Mouse (Mus musculus) right cerebral cortex, postnatal 36 days (tissue): ENCODE results near the gene Tap2.

Source experiments
- DNase-seq, 2 experiments: peaks; one replicate each; pipeline ENCODE4 v3.0.0; 2022; ENCODE audit warnings: low spot score in 2 of 2, mixed read lengths in 1 of 2

The Tap2 gene

DNA sequence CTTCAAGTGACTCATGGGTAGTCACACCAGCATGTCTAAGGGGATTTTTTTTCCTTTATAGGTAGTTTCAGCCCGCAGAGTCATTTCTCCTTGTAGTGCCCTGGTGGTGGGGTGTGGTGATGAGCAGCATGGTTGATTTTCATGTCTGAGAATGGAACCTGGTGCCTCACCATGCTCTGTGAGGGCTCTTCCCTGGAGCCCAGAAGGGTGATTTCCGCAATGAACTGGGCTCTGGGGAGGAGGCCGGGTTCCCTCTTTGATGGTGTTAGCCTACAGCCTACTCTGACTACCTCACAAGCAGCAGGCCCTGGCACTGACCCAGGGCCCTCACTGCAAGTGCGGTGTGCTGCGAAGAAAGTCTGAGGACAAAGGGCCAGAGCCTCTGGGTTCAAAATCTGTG, at the start of gene Tap2:
Gene Tap2, plus strand, starts transcription at position 84 of the 400 bp plus-strand sequence.
- DNase-seq, result no peak

DNA sequence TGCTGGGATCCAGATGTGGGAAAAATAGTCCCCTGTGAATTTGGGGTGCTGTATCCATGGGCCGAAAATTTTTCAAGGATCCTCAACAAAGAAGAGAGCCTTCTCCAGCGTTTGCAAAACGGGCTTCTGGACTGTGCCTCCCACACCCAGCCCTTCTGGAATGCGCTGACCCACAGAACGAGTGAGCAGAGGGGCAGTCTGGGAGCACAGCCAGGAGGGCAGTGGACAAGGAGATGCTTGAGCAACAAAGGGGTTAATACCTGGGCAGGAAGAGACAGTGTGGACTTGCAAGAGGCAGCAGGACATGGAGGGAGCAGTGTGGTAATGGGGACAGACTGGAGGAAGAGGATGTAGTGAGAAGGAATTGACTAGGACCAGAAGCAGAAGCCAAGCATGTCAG, 47.8 kb upstream of the Tap2 start:
- DNase-seq, result no peak

DNA sequence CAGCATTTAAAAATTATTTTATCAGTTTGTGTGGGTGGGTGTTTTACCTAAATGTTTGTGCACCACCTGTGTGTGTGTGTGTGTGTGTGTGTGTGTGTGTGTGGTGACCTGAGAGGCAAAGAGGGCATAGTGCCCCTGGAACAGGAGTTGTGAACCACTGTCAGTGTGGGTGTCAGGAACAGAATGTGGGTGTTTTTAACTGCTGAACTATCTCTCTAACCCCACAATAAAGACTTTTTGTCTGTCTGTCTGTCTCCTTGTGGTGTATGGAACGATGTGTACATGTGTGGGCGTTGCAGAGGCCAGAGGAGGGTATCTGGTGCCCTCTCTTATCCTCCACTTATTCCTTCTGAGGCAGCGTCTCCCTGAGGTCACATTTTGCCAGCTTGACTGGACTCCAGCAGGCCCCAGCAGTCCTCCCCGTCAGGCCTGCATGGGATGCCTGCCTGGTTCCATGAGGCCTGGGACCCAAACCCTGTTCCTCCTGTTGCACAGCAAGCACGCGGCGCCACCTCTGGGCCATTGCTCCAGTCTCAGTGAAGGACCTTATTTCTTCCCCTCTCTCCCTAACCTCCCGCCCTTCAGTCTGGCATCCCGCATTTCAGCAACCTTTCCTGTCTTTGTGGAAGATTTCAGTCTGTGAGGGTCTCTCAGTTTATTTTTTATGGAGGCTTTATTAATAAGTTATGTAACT, 39.0 kb upstream of the Tap2 start:
- DNase-seq, result no peak

DNA sequence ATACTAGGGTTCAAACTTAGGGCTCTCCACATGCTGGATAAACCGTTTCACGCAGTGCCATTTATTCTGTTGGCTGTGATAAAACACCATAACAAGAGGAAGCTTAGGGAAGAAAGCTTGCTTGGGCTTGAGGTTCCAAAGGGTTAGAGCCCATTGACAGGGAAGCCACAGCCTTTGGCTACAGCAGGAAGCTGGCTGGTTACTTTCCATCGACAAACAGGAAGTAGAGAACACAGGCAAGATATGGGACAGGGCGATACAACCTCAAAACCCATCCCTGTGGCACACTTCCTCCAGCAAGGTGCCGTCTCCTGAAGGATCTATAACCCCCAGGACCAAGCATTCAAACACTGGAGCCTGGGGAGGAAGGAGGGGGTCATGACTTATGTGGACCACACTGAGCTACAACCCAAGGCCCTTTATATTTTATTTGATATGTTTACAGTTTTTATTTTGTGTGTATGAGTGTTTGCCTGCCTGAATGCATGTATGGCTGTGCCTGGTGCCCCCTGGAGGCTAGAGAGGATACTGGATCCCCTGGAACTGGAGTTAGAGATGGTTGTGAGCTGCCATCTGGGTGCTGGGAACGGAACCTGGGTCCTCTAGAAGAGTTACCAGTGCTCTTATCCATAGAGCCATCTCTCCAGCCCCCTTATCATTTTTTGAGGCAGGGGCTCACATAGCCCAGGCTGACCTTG, 38.1 kb upstream of the Tap2 start:
- no peak for DNase-seq

DNA sequence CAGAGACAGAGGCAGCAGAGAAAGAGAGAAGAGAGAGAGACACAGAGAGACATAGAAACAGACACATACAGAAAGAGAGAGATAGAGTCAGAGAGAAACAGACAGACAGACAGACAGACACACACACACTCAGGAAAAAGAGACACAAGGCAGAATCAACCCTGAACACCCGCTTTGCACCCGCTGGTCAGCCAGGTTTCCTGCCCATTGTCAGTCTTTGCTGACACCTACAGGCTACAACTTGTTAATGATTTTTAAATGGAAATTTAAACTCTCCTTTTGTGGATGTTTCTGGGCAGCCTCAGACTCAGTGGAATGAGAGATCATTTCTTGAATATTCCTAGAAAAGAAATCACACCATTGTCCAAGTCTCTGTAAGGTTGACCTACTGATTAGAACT, 34.0 kb upstream of the Tap2 start:
- DNase-seq, result peak in 1 of 2 experiments; percentile 4

DNA sequence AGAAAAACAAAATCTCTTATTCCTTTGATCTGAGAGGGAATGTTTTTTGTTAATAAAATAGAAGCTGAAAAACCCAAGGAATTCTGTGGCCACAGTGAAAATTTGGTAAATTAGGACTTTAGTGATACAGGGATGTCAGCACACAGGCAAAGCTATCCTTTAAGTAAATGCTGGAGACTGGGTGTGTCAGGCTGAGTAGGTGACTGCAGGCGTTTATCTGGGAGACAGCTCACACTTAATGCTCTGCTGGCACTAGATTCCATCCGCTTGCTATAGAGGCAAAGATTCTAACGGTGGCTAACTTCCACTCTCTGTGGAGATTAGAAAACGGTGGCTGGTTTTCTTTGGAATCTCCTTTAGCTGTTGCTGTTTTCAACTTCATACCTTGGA, 32.8 kb upstream of the Tap2 start:
- no peak for DNase-seq

DNA sequence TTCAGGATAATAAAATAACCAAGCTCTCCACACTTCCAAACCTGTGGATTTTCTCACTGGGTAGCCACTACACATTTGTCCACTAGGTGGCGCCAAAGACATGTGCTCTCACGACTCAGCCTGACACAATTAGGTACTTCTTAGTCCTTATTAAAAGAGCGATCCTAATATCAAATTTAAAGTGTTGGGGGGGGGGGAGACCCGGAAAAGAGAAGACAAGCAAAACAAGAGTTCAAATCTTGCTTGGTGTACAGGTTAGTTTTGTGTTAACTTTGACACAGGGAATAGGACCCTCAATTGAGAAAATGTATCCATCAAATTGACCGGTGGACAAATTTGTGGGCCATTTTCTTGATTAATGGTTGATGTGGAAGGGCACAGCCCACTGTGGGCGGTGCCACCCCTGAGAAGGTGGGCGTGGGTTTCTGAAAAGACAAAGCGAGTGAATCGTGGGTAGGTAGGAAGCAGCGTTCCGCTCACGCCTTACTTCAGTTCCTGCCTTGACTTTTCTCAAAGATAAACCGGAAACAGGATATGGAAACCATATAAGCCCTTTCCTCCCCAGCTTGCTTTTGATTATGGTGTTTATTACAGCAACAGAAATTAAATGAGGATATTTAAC, 32.3 kb upstream of the Tap2 start:
- peak; percentile 52 to 63 for DNase-seq

DNA sequence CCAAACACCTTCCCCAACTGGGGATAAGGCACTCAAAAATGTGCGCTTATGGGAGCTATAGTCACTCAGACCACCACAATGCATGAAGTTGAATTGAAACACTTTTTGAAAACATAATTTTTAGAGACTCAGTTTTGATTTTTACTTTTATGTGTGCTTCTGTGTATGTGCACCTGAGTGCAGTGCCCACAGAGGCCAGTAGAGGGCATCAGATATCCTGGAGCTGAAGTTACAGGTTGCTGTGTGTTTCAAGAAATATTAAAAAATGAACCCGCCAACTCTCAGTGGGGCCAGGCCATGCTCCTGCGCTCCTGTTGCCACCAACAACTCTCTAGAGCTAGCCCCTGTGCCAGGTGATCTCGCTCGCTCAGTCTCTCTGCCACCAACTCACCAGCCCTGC, 30.8 kb upstream of the Tap2 start:
- no peak for DNase-seq

DNA sequence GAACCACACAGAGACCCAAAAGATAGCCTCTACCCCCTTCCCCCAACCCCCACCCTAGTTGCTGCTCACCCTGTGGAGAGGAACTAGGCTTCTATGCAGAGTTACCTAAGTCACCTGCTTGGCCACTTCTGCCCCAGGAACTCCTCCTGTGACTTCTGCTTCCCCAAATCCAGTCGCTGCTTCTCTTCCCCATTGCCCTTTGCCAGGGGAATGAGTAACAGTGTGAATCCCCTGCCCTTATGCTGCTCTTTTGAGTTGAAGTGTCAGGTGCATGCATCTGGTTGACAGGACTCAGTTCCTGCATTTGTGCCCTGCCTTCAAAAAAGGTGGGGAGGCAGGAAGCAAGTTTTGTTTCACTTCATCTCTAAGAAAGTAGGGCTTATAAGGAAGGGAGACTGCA, 29.3 kb upstream of the Tap2 start:
- no peak for DNase-seq

DNA sequence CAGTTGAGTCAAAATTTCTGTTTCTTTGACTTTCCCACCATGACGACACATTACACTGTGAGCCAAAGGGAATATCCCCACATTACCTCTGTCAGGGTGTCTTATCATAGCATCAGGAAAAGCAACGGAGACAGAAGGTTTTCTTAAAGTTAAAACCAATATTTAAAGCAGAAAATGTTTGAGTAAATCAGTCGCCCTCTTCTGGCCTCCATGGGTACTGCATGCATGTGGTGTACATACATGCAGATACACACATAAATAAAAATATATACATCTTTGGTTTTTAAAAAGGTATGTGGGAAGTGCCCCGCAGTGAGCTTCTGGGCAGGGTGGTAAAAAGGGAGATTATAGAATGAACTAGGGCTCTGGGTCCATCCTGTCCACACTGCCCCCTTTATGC, 26.1 kb upstream of the Tap2 start:
- DNase-seq, result no peak

DNA sequence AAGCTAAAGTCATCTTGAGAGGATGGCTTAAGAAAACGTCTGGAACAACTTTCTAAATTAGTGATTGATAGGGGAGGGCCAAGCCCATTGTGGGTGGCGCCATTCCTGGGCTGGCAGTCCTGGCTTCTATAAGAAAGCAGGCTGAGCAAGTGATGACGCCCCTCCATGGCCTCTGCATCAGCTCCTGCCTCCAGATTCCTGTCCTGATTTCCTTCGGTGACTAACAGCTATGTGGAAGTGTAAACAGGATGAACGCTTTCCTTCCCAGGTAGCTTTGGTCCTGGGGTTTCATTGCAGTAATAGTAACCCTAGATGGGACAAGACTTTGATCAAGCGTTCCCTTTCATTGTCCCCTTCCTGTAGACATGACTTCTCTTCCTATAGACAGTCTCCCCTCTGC, 24.3 kb upstream of the Tap2 start:
- no peak for DNase-seq

DNA sequence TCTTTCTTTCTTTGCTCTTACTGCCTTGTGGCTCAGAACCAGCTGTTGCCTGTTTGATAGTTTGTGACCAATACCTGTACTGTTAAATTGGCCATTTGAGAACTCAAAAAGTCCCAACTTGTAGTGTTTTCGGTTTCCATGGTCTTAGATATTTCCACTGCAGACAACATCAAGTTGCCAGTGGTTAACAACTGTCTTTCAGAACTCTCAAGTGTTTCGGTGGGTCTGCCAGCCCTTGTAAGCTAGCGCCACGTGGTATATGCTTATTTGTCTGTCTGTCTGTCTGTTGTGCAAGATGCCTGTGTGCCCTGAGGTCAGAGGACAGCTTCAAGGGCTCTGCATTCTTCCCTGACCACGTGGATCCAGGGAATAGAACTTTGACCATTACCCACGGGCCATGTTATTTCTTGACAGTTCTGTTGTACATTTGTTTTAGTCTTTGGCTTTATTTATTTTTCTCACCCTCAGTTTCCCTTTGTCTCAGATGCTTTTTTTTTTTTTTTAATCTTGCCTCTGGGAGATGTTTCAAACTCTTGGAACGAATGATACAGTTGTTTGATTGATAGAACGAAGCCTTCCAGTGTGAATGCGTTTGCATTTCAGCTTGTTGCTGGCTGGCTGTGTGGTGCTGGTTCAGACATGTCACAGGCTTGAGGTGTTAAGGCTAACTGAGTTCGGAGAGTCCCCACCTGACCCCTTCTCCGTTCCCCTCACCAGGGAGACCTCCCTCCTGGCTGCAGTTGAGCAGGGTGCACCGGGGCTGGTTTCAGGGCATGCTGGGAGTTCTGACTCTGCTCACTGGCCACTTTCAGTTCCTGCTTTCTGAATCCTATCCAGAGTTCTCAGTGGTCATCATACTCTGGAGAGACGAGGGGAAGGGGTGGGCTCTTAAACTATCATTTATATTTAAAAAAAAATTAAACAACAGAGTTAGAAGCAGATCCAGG, 23.1 kb upstream of the Tap2 start:
- no peak for DNase-seq

DNA sequence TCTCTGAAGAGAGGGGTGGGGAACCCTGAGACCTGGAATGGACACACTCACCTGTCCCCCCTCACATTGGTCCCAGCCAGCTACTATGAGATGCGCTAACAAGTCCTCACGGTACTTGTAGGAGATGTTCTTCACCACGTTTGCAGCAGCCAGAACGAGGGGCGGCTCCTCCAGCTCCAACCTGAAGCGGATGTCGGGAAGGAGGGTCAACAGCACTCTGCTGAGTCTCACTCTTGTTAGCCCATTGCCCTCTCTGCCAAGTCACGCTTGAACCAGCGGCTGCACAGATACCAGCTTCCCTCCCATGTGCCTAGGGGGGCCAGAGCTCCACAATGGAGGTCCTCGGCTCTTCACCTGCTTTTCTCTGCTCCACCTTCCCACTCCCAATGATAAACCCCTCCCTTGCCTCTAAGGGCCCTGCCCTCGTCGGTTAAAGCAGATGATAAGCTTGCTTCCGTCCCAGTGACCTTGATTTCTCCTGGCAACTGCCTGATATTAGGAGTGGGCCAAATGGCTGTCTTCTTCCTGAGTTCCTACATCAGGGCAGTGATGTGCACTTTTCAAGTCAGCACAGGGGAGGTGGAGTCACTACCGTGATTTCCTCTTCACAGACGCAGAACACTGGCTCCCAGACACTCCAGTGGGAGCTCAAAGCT, 19.6 kb upstream of the Tap2 start:
- DNase-seq, result no peak

DNA sequence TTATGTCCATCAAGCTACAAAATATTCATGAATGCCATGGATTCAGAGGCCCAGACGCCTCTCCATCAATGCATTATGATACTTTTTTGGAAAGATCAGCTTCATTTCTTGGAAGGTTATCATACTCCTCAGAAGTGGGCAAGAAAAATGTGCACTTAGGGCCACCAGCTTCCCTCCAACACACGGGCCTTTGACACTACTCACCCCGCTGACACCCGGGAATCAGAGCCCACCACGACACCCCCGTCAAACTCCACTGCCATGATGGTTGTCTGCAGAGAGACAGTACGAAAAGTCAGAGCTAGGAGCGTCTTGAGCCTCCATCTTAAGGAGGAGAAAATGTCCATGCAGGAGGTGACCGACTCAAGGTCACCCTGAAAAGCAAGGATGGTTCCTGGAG, 17.8 kb upstream of the Tap2 start:
- no peak for DNase-seq

DNA sequence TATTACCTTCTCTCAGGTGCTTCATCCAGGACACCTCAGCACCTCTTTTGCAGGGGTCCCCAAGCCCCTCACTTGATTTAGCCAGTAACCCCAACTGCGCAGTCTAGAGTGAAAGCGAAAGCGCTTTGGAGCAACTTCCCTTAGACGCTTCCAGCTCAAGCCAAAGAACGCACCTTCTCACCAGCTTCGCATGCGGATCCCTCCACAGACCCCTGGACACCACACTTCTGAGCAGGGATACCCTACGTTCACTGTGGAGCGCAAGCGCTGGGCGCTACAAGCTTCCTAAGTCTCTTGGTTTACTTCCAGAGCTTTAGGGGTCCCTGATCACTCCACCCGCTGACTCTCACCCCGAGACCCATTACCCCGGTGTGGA, 16.5 kb upstream of the Tap2 start:
- no peak for DNase-seq

DNA sequence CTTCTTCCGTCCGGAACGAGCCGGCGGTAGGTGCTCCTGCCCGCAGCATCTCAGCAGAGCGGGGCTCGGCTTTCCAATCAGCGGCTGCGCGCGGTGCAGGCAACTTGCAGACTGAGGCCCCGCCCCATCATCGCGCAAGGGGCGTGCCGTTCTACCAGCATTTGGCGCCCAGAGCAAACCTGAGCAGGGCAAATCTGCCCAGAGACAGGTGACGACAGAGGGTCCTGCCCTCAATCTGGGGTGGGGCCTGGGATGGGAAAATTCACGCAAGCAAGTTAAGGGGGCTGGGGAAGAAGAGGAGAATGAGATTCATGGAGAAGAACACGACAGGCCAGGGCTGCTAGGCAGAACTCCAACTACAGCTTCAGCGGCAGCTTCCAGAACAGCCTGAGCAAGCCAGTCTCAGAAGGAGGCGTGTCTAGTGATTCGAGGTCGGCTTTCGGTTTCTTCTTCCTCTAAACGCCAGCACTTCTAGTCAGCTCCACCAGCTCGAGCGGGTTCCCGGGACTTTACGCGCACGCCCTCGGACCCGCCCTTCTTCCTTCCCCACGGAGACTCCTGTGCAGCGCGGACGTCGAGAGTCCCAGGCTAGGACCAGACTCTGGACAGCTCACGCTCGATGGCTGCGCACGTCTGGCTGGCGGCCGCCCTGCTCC, 15.9 kb upstream of the Tap2 start, which contains the start of the genes Tap1 and Psmb9:
Gene Tap1, plus strand, starts transcription at position 293 of the 656 bp plus-strand sequence.
Gene Psmb9, minus strand, starts transcription at position 504 of the 656 bp plus-strand sequence.
- DNase-seq, result peak; percentile 91 to 92

DNA sequence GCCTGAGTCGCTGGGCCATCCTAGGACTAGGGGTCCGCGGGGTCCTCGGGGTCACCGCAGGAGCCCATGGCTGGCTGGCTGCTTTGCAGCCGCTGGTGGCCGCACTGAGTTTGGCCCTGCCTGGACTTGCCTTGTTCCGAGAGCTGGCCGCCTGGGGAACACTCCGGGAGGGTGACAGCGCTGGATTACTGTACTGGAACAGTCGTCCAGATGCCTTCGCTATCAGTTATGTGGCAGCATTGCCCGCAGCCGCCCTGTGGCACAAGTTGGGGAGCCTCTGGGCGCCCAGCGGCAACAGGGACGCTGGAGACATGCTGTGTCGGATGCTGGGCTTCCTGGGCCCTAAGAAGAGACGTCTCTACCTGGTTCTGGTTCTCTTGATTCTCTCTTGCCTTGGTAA, 15.3 kb upstream of the Tap2 start:
- DNase-seq, result no peak

DNA sequence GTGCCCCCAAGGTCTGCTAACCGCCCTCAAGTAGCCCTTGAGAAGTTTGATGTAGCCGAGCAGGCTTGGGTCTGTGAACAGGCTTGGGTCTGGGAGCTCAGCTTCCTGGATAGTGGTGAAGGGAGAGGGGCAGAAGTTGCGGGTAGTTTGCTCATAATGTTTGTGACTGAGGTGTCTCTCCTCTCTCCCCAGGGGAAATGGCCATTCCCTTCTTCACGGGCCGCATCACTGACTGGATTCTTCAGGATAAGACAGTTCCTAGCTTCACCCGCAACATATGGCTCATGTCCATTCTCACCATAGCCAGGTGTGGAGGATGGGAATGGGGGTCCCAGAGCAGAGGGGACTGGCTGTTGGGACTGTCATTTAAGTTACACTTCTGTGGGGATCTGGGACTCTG, 14.3 kb upstream of the Tap2 start:
- no peak for DNase-seq

DNA sequence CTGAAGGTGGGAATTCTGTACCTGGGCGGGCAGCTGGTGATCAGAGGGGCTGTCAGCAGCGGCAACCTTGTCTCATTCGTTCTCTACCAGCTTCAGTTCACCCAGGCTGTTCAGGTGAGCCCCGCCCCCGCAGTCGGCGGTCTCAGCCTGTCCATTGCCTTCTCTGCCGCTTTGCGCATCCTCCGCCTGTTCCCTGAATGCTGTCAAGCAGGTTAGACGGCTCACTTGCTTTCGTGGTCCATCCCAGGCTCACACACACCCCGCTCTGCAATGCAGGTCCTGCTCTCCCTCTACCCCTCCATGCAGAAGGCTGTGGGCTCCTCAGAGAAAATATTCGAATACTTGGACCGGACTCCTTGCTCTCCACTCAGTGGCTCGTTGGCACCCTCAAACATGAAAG, 10.5 kb upstream of the Tap2 start:
- no peak for DNase-seq

DNA sequence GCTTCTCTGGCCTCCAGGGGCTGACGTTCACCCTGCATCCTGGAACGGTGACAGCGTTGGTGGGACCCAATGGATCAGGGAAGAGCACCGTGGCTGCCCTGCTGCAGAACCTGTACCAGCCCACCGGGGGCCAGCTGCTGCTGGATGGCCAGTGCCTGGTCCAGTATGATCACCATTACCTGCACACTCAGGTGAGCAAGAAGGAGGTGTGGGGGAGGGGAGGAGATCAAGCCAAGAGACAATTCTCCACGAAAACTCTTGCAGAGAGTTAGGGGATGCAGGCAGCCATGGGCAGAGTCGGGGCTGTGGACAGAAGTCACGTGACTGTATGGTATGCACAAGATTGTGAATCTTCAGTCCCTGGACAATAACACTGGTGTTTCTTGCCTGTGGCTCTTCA, 9.9 kb upstream of the Tap2 start:
- no peak for DNase-seq

DNA sequence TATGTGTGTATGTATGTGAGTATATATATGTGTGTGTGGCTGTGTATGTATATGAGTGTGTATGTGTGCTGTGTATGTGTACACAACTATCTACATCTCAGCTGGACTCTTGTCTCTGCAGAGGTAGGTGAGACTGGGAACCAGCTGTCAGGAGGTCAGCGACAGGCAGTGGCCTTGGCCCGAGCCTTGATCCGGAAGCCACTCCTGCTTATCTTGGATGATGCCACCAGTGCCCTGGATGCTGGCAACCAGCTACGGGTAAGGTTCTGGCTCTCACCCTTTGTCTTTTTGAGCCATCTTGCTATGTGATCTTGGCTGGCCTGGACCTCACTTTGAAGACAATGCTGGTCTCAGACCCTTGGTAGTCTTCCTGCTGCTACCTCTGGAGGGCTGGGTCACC, 8.6 kb upstream of the Tap2 start:
- DNase-seq, result no peak
